Mouse (Mus musculus): ENCODE results near the gene G3bp1. TPM values are rescaled to one million over a fixed set of nuclear protein-coding genes. Genes with fewer than 3 reads are reported as not detected.

Gene G3bp1
- polyA plus RNA-seq, 1 experiment from 2014 or later = 36.8 TPM

GRCm38 (mm10) chr11:55496158-55496557 lies 26.7 kb downstream of the G3bp1 start:
- Histone ChIP-seq H3K27me3 (ENCODE audit: insufficient read depth, low read length) (no peaks in the 10 kb centered on the region), H3K9me3 (ENCODE audit: low read length) (no peaks in the 10 kb centered on the region), H3K9ac (replicated peaks) (no peak overlapping the region), H3K4me1 (ENCODE audit: insufficient read depth) (no peaks in the 10 kb centered on the region), H3K27ac (ENCODE audit: low read depth) (no peak overlapping the region), H3K4me2 (ENCODE audit: low read depth, low read length) (no peak overlapping the region), H3K4me3 (ENCODE audit: low read depth, low read length) (no peak overlapping the region), H3K36me3 (replicated peaks; ENCODE audit: insufficient read depth, low read length) (peaks cover 84% of the 10 kb centered on the region)
- DNase-seq (no peak), ATAC-seq (no peak)
- TF ChIP-seq EP300 (IDR thresholded peaks at IDR 0.05; ENCODE audit: low read depth) (no peak), CTCF (IDR thresholded peaks at IDR 0.05; ENCODE audit: low read depth) (no peak)
- WGBS (ENCODE audit: insufficient replicate concordance) = 80% methylated on average over 6 of the region's 6 CpGs

DNA sequence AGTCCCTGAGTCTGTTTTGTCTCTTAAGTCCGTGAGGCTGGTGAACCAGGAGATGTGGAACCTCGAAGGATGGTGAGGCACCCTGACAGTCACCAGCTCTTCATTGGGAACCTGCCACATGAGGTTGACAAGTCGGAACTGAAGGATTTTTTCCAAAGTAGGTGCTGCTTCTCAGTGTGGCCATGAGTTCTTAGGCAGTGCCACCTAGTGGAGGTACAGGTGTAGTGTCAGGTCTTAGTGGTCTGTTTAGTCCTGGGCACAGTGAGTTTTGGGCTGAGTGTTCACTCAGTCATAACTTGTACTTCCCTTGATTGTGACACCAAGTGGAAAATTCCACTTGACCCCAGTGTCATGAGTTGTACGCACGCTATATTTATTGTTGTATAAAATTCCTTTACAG lies 28.4 kb downstream of the G3bp1 start:
- Histone ChIP-seq H3K4me1 (ENCODE audit: insufficient read depth) (no peaks in the 10 kb centered on the region), H3K4me3 (ENCODE audit: low read depth, low read length) (no peak overlapping the region), H3K9me3 (ENCODE audit: low read length) (no peaks in the 10 kb centered on the region), H3K4me2 (ENCODE audit: low read depth, low read length) (no peak overlapping the region), H3K9ac (replicated peaks) (no peak overlapping the region), H3K27ac (ENCODE audit: low read depth) (no peak overlapping the region), H3K27me3 (ENCODE audit: insufficient read depth, low read length) (no peaks in the 10 kb centered on the region), H3K36me3 (replicated peaks; ENCODE audit: insufficient read depth, low read length) (peaks cover 67% of the 10 kb centered on the region)
- WGBS (ENCODE audit: insufficient replicate concordance) = 52% methylated on average over 5 of the region's 5 CpGs
- TF ChIP-seq EP300 (IDR thresholded peaks at IDR 0.05; ENCODE audit: low read depth) (no peak), CTCF (IDR thresholded peaks at IDR 0.05; ENCODE audit: low read depth) (peak; percentile 89)
- peak; percentile 56 for DNase-seq
- peak; percentile 57 for ATAC-seq

DNA sequence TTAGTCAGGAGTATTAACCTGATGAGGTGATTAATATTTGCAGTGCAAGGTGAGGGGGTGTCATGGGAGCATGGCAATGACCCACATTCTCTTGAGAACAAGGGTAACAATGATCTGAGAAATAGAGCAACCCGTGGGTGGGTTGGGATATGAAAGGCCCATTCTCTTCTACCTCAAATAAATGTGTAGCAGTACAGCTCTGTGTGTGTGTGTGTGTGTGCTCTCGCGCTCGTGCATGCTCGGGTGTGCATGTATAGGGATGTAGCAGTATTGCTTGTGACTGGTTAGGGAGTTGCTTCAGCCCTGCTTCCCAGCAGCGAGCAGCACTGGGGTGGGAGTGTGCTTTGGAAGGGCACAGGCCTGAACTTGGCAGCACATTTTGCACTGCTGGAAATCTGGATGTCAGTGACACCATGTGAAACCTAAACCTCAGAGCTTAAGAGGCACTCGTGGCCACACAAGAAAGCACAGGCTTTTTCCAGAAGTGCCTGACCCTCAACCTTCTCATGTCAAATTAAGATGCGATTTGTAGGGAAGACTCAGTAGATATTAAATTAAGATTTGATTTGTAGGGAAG lies 32.6 kb downstream of the G3bp1 start:
- WGBS (ENCODE audit: insufficient replicate concordance) = 77% methylated on average over 8 of the region's 8 CpGs
- no peak for DNase-seq

DNA sequence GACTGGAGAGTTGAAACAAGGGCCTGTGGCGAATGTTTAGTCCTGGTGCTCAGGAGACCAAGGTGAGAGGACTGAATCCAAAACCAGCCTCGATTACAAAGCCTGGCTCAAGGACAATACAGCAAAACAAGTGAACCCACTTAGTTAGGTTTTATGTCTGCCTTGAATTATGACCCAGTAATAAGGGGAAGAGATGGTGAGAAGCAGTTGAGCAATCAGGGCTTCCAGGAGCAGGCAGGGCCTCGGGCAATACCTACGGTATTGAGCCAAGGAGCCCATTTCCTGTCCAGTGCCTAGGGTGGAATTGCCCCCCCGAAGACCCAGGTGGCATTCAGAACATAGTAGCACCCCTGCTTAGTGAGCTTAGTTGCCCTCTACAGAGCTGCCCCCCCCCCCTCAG lies 33.4 kb downstream of the G3bp1 start:
- ATAC-seq (no peak), DNase-seq (no peak)
- no peak for TF ChIP-seq EP300 (IDR thresholded peaks at IDR 0.05; ENCODE audit: low read depth)
- no peak for TF ChIP-seq CTCF (IDR thresholded peaks at IDR 0.05; ENCODE audit: low read depth)
- Histone ChIP-seq H3K36me3 (replicated peaks; ENCODE audit: insufficient read depth, low read length) (peaks cover 21% of the 10 kb centered on the region), H3K4me2 (ENCODE audit: low read depth, low read length) (no peak overlapping the region), H3K4me1 (ENCODE audit: insufficient read depth) (no peaks in the 10 kb centered on the region), H3K27ac (ENCODE audit: low read depth) (no peak overlapping the region), H3K9me3 (ENCODE audit: low read length) (no peaks in the 10 kb centered on the region), H3K4me3 (ENCODE audit: low read depth, low read length) (no peak overlapping the region), H3K27me3 (ENCODE audit: insufficient read depth, low read length) (no peaks in the 10 kb centered on the region), H3K9ac (replicated peaks) (no peak overlapping the region)
- WGBS (ENCODE audit: insufficient replicate concordance) = 58% methylated on average over 5 of the region's 5 CpGs

More for the DNA sequence above, 32.6 kb downstream of the G3bp1 start:
- TF ChIP-seq CTCF (IDR thresholded peaks at IDR 0.05; ENCODE audit: low read depth) (no peak), EP300 (IDR thresholded peaks at IDR 0.05; ENCODE audit: low read depth) (no peak)
- no peaks in the 10 kb centered on the region for H3K27me3 ChIP-seq (ENCODE audit: insufficient read depth, low read length)
- no peak overlapping the region for H3K4me3 ChIP-seq (ENCODE audit: low read depth, low read length)
- H3K9ac ChIP-seq (replicated peaks) = no peak overlapping the region
- H3K4me1 ChIP-seq (ENCODE audit: insufficient read depth) = no peaks in the 10 kb centered on the region
- H3K36me3 ChIP-seq (replicated peaks; ENCODE audit: insufficient read depth, low read length) = peaks cover 29% of the 10 kb centered on the region
- H3K9me3 ChIP-seq (ENCODE audit: low read length) = no peaks in the 10 kb centered on the region
- ATAC-seq = no peak
- H3K4me2 ChIP-seq (ENCODE audit: low read depth, low read length) = no peak overlapping the region
- no peak overlapping the region for H3K27ac ChIP-seq (ENCODE audit: low read depth)

DNA sequence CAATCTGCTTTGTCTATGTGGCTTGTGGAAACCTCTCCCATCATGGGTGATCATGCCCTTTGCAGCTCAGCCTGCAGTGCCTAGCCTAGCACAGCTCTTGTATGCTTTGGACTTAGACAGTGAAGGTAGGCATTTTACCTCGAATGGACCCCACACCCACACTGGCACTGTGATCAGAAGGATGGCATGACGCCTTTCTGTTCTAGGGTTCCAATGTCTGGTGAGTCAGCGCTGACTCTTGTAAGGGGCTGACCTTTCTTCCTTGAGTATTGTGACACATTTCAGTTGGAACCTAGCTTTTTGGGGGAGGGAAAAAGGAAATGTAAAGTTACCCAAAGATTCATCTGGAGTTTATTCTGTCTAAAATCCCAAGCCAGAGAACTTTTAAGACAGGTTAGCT lies 36.0 kb downstream of the G3bp1 start:
- Histone ChIP-seq H3K27me3 (ENCODE audit: insufficient read depth, low read length) (no peaks in the 10 kb centered on the region), H3K4me3 (ENCODE audit: low read depth, low read length) (no peak overlapping the region), H3K4me1 (ENCODE audit: insufficient read depth) (no peaks in the 10 kb centered on the region), H3K27ac (ENCODE audit: low read depth) (no peak overlapping the region), H3K4me2 (ENCODE audit: low read depth, low read length) (no peak overlapping the region), H3K9ac (replicated peaks) (no peak overlapping the region), H3K9me3 (ENCODE audit: low read length) (no peaks in the 10 kb centered on the region), H3K36me3 (replicated peaks; ENCODE audit: insufficient read depth, low read length) (0 out of 2 replicates have a peak, but pooled peaks cover 4% of the 10 kb centered on the region)
- ATAC-seq = no peak
- 69% methylated on average over 3 of the region's 3 CpGs for WGBS (ENCODE audit: insufficient replicate concordance)
- no peak for TF ChIP-seq CTCF (IDR thresholded peaks at IDR 0.05; ENCODE audit: low read depth)
- TF ChIP-seq EP300 (IDR thresholded peaks at IDR 0.05; ENCODE audit: low read depth) = no peak
- no peak for DNase-seq

- DNase-seq (no peak), ATAC-seq (no peak)
- H3K9me3 ChIP-seq (ENCODE audit: low read length) = no peaks in the 10 kb centered on the region
- H3K36me3 ChIP-seq (replicated peaks; ENCODE audit: insufficient read depth, low read length) = no peaks in the 10 kb centered on the region
- WGBS (ENCODE audit: insufficient replicate concordance) = 55% methylated on average over 5 of the region's 5 CpGs
- H3K27ac ChIP-seq (ENCODE audit: low read depth) = no peak overlapping the region
- no peak overlapping the region for H3K9ac ChIP-seq (replicated peaks)
- TF ChIP-seq CTCF (IDR thresholded peaks at IDR 0.05; ENCODE audit: low read depth) (peak; percentile 49), EP300 (IDR thresholded peaks at IDR 0.05; ENCODE audit: low read depth) (no peak)
- H3K4me3 ChIP-seq (ENCODE audit: low read depth, low read length) = no peak overlapping the region
- H3K27me3 ChIP-seq (ENCODE audit: insufficient read depth, low read length) = no peaks in the 10 kb centered on the region
- no peaks in the 10 kb centered on the region for H3K4me1 ChIP-seq (ENCODE audit: insufficient read depth)
- H3K4me2 ChIP-seq (ENCODE audit: low read depth, low read length) = no peak overlapping the region
These were observed 41.9 kb downstream of the G3bp1 start for GRCm38 (mm10) chr11:55511374-55511773.
